Mouse (Mus musculus): ENCODE measurements around the gene Coro6. TPM values are rescaled to one million over a fixed set of nuclear protein-coding genes. Genes with fewer than 3 reads are reported as not detected.

Coro6 gene
- total RNA-seq, 1 experiment from 2014 or later: 1.1 TPM

Other genes with a start within 250 kb of the Coro6 start
- gene Ssh2, start 246.1 kb upstream of the Coro6 start, total RNA-seq (2017): 254 to 316 TPM (median 254 TPM) in 3 replicates
- gene Ankrd13b, start 27.3 kb downstream of the Coro6 start, total RNA-seq (2017): 0.58 TPM in 1 of 3 replicates, not detected in the others
- gene Git1, start 31.2 kb downstream of the Coro6 start, total RNA-seq (2017): 10.6 to 14.7 TPM (median 13.6 TPM) in 3 replicates
- gene Abhd15, start 52.7 kb downstream of the Coro6 start, total RNA-seq (2017): 3.7 to 13.8 TPM (median 7.7 TPM) in 3 replicates
- gene Trp53i13, start 53.6 kb downstream of the Coro6 start, total RNA-seq (2017): 0.68 TPM in 1 of 3 replicates, not detected in the others
- gene Gm10392, start 56.8 kb downstream of the Coro6 start, total RNA-seq (2017): not detected in 3 replicates
- 63.1 to 91.5 TPM (median 68.0 TPM) in 3 replicates for gene Taok1, start 145.4 kb downstream of the Coro6 start, total RNA-seq (2017)
- 135 to 169 TPM (median 146 TPM) in 3 replicates for gene Nufip2, start 223.7 kb downstream of the Coro6 start, total RNA-seq (2017)

All from monocyte, adult 5-6 weeks (primary cell).